Mouse (Mus musculus): ENCODE results near the gene 3110021N24Rik. TPM values are rescaled to one million over a fixed set of nuclear protein-coding genes. Genes with fewer than 3 reads are reported as not detected.
"Not testable (repeated sequence)": the region's sequence is repeated elsewhere in the genome, so short reads cannot be mapped to it uniquely, and the experiment has no call there.

The 3110021N24Rik gene
- polyA plus RNA-seq (2012; rRNA removed) = 0.09 and 0.11 TPM in 2 replicates

- TF ChIP-seq CTCF (IDR thresholded peaks at IDR 0.05; ENCODE audit: borderline replicate concordance, extremely low read depth, insufficient read depth, insufficient read length) (no peak), POLR2A (IDR thresholded peaks at IDR 0.05; ENCODE audit: borderline replicate concordance, extremely low read depth, insufficient read depth, insufficient read length, poor library complexity, severe bottlenecking) (no peak)
- no peak for DNase-seq (ENCODE audit: low read depth)
These were observed at the start of gene 3110021N24Rik for GRCm38 (mm10) chr4:108719349-108719748. Gene 3110021N24Rik (plus strand): TSS chr4:108719649.

- TF ChIP-seq POLR2A (IDR thresholded peaks at IDR 0.05; ENCODE audit: borderline replicate concordance, extremely low read depth, insufficient read depth, insufficient read length, poor library complexity, severe bottlenecking) = no peak
- TF ChIP-seq CTCF (IDR thresholded peaks at IDR 0.05; ENCODE audit: borderline replicate concordance, extremely low read depth, insufficient read depth, insufficient read length) = no peak
- DNase-seq (ENCODE audit: low read depth) = no peak
These were observed 33.3 kb upstream of the 3110021N24Rik start for GRCm38 (mm10) chr4:108686156-108686555.

- not testable (repeated sequence) for DNase-seq (ENCODE audit: low read depth)
These were observed 32.4 kb upstream of the 3110021N24Rik start for GRCm38 (mm10) chr4:108687098-108687497.

- TF ChIP-seq CTCF (IDR thresholded peaks at IDR 0.05; ENCODE audit: borderline replicate concordance, extremely low read depth, insufficient read depth, insufficient read length) = no peak
- no peak for TF ChIP-seq POLR2A (IDR thresholded peaks at IDR 0.05; ENCODE audit: borderline replicate concordance, extremely low read depth, insufficient read depth, insufficient read length, poor library complexity, severe bottlenecking)
- DNase-seq (ENCODE audit: low read depth) = no peak
These were observed 29.0 kb upstream of the 3110021N24Rik start for GRCm38 (mm10) chr4:108690479-108690878.

GRCm38 (mm10) chr4:108691469-108691868, 28.0 kb upstream of the 3110021N24Rik start:
- TF ChIP-seq POLR2A (IDR thresholded peaks at IDR 0.05; ENCODE audit: borderline replicate concordance, extremely low read depth, insufficient read depth, insufficient read length, poor library complexity, severe bottlenecking) = no peak
- no peak for TF ChIP-seq CTCF (IDR thresholded peaks at IDR 0.05; ENCODE audit: borderline replicate concordance, extremely low read depth, insufficient read depth, insufficient read length)
- no peak for DNase-seq (ENCODE audit: low read depth)

DNA sequence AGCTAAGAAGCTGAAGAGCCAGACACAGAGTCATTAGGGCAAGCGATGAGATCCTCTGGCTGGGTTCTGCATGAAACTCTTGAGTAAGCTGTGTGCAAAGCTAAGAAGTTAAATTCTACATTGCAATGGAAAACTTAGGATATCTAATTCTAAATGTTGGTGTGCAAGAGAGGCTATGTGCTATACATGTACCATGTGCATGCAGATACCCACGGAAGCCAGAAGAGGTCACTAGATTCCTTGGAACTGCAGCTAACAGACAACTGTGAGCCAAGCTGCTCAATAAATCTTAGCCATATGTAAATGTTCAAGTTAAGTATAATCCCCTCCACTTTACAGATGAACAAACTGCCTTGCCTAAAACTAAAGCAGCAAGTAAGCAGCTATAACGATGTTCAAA, 22.5 kb upstream of the 3110021N24Rik start:
- TF ChIP-seq CTCF (IDR thresholded peaks at IDR 0.05; ENCODE audit: borderline replicate concordance, extremely low read depth, insufficient read depth, insufficient read length) = peak; percentile 57; the same call in 1 of the 2 replicates
- no peak for TF ChIP-seq POLR2A (IDR thresholded peaks at IDR 0.05; ENCODE audit: borderline replicate concordance, extremely low read depth, insufficient read depth, insufficient read length, poor library complexity, severe bottlenecking)
- peak; percentile 71 for DNase-seq (ENCODE audit: low read depth)

- DNase-seq (ENCODE audit: low read depth) = peak; percentile 2
- TF ChIP-seq POLR2A (IDR thresholded peaks at IDR 0.05; ENCODE audit: borderline replicate concordance, extremely low read depth, insufficient read depth, insufficient read length, poor library complexity, severe bottlenecking) (no peak), CTCF (IDR thresholded peaks at IDR 0.05; ENCODE audit: borderline replicate concordance, extremely low read depth, insufficient read depth, insufficient read length) (no peak)
These were observed 11.2 kb upstream of the 3110021N24Rik start for GRCm38 (mm10) chr4:108708209-108708608.

DNA sequence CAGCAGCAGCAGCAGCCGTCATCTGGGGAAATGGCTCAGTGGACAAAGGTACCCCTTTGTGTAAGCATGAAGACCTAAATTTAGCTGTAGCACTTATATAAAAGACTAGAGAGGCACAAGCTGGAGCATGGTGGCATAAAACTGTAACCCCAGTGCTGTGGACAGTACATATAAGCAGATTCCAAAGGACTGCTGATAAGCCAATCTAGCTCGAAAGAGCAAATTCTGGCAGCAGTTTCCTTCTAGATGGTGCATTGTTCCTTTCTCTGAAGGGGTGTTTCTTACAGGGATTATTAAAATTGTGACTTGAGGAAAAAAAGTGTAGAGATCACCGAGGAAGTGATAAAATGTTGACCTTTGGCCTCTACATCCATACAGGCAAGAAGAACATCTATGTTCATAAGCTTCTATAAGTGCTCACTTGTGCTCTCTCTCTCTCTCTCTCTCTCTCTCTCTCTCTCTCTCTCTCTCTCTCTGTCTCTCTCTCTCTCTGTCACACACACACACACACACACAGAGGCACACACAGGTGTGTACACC, 1.9 kb downstream of the 3110021N24Rik start:
- no peak for DNase-seq (ENCODE audit: low read depth)
- no peak for TF ChIP-seq POLR2A (IDR thresholded peaks at IDR 0.05; ENCODE audit: borderline replicate concordance, extremely low read depth, insufficient read depth, insufficient read length, poor library complexity, severe bottlenecking)
- no peak for TF ChIP-seq CTCF (IDR thresholded peaks at IDR 0.05; ENCODE audit: borderline replicate concordance, extremely low read depth, insufficient read depth, insufficient read length)

DNA sequence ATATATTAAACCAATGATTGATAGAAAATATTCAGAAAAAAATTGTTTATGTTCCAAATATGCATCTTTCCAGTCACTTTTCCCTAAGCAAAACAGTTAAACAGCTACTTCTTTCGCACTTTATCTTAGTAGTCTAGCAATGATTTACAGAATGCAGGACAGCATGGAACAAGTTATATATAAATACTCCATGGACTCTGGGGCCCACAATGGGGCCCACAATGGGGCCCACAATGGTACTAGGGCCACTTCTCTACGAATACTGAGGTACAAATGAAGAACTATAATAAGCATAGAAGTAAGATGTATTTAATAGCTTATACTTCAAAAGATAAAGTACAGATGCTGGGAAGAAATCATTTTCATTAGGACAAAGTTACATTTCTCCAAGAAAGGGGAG, 4.7 kb downstream of the 3110021N24Rik start:
- TF ChIP-seq POLR2A (IDR thresholded peaks at IDR 0.05; ENCODE audit: borderline replicate concordance, extremely low read depth, insufficient read depth, insufficient read length, poor library complexity, severe bottlenecking) = no peak
- no peak for TF ChIP-seq CTCF (IDR thresholded peaks at IDR 0.05; ENCODE audit: borderline replicate concordance, extremely low read depth, insufficient read depth, insufficient read length)
- no peak for DNase-seq (ENCODE audit: low read depth)

- TF ChIP-seq CTCF (IDR thresholded peaks at IDR 0.05; ENCODE audit: borderline replicate concordance, extremely low read depth, insufficient read depth, insufficient read length) (no peak), POLR2A (IDR thresholded peaks at IDR 0.05; ENCODE audit: borderline replicate concordance, extremely low read depth, insufficient read depth, insufficient read length, poor library complexity, severe bottlenecking) (no peak)
- no peak for DNase-seq (ENCODE audit: low read depth)
These were observed 11.0 kb downstream of the 3110021N24Rik start for GRCm38 (mm10) chr4:108730450-108730849.

- TF ChIP-seq CTCF (IDR thresholded peaks at IDR 0.05; ENCODE audit: borderline replicate concordance, extremely low read depth, insufficient read depth, insufficient read length) = no peak
- TF ChIP-seq POLR2A (IDR thresholded peaks at IDR 0.05; ENCODE audit: borderline replicate concordance, extremely low read depth, insufficient read depth, insufficient read length, poor library complexity, severe bottlenecking) = no peak
- DNase-seq (ENCODE audit: low read depth) = no peak
These were observed 12.1 kb downstream of the 3110021N24Rik start for GRCm38 (mm10) chr4:108731582-108731981.

DNA sequence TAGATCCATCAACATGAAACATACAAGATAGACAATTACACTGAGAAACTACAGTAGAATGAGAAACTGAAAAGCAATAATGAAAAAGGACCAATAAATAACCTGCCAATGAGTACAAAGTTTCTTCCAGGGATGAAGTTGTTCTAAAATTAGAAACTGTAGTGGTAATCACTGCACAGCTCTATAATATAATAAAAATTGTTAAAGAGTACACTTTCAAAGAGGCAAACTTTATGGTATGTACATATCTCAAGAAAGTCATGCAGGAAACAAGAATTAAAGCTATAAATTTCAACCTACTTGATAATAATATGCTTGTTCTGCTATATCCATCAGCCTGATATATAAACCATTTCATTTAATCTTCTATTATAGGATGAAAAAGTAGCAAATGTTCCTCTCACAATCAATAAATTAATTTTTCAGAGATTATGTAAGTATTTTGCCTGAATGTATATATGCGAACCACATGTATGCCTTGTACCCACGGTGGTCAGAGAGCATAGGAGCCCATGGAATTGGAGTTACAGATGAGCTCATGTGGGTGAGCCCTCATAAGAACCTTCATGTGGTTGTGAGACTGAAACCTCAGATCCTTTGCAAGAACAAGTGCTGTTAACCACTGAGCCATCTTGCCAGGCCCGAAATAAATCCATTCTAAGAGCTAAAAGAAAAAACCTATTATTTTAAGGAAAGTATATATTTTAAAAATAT, 26.9 kb downstream of the 3110021N24Rik start:
- no peak for TF ChIP-seq POLR2A (IDR thresholded peaks at IDR 0.05; ENCODE audit: borderline replicate concordance, extremely low read depth, insufficient read depth, insufficient read length, poor library complexity, severe bottlenecking)
- TF ChIP-seq CTCF (IDR thresholded peaks at IDR 0.05; ENCODE audit: borderline replicate concordance, extremely low read depth, insufficient read depth, insufficient read length) = no peak
- DNase-seq (ENCODE audit: low read depth) = no peak

All from brain, embryonic 14.5 days (tissue).